Comparison of ENCODE assay signal across 8 mouse cellular contexts in the genomic region with DNA sequence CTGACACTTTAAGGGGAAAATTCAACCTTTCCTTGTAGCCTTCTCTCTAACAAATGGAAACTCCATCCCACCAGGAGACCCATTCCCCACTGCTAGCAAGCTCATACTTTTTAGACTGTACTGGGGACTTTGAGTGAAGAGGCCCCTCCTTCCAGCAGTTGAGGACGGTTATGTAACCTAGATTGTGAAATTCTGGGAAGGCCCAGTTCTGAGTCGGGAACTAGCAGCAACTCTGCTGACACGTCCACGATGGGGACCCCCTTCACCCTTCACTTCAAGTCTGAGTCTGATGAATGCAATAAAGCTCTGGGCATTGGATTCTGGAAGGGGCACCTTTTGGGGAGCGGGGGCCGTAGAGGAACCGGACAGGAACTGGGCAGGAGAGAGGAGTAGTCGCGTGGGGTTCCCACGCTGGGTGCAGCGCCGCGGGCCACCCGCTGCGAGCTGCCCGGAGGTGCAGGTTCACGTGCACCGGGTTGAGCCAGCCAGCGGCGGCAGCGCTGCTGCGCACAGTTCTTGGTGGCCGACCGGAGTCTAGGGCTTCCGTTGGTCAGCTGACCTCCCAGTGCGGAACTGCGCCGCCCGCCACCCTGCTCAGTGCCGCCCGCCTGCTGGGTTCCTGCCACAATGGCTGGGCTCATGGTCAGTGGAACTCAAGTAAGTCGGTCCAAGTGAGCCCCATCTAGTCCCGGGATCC. TPM values are rescaled to one million over a fixed set of nuclear protein-coding genes. Genes with fewer than 3 reads are reported as not detected.
DNase-seq lines count a peak whose midpoint lies in the region; ATAC-seq and TF ChIP-seq lines count a peak whose summit lies in the region.

A gene (plus strand): TSS at position 461 of the 697 bp plus-strand sequence.

- DNase-seq in layer of hippocampus, adult 11-12 months (ENCODE audit: low spot score), result peak; percentile 61
- DNase-seq in layer of hippocampus, adult 9-10 months (ENCODE audit: low spot score), result no peak
- DNase-seq in forebrain, postnatal 0 days, result no peak
- DNase-seq in heart, postnatal 36 days, result peak; percentile 77 to 80
- peak; percentile 21 to 32 for DNase-seq in layer of hippocampus, adult 8-10 months (ENCODE audit: low spot score in 2 of 2)
- peak; percentile 17 to 25 for DNase-seq in thymus, adult 18-20 months

- ATAC-seq in forebrain, postnatal 0 days, result peak; percentile 23; the same call in 1 of the 2 replicates
- peak; percentile 90 for ATAC-seq in lung, embryonic 16.5 days (ENCODE audit: low read depth)

- H3K4me1 ChIP-seq in forebrain, postnatal 0 days (ENCODE audit: insufficient read depth), result peaks cover 4% of the 10 kb centered on the region; the same call in 1 of the 2 replicates
- peaks cover 25% of the 10 kb centered on the region for H3K4me1 ChIP-seq in lung, embryonic 16.5 days (replicated peaks; ENCODE audit: control insufficient read depth, insufficient read depth, low read length)
- 0 out of 2 replicates have a peak, but pooled peaks cover 3% of the 10 kb centered on the region for H3K4me1 ChIP-seq in olfactory bulb, adult 2 months (ENCODE audit: control insufficient read depth, insufficient read depth, low read length)

- TF ChIP-seq CTCF in forebrain, postnatal 0 days (IDR thresholded peaks at IDR 0.05; ENCODE audit: low read depth), result no peak
- no peak for TF ChIP-seq CTCF in olfactory bulb, adult 2 months (IDR thresholded peaks at IDR 0.05; ENCODE audit: insufficient read depth, low read depth, low read length)

- 6% methylated on average over 33 of the region's 33 CpGs for WGBS in forebrain, postnatal 0 days
- 2% methylated on average over 30 of the region's 33 CpGs for WGBS in lung, embryonic 16.5 days
- WGBS in olfactory bulb, adult 2 months, result 2% methylated on average over 33 of the region's 33 CpGs

- H3K27me3 ChIP-seq in forebrain, postnatal 0 days (ENCODE audit: insufficient read depth, low read length), result peaks cover 23% of the 10 kb centered on the region; the same call in 1 of the 2 replicates
- no peaks in the 10 kb centered on the region; the same call in 1 of the 2 replicates for H3K27me3 ChIP-seq in lung, embryonic 16.5 days (ENCODE audit: control insufficient read depth, insufficient read depth, low read depth, low read length)

- H3K27ac ChIP-seq in forebrain, postnatal 0 days (ENCODE audit: low read depth, low read length), result no peak within 1 kb of the TSS
- H3K27ac ChIP-seq in lung, embryonic 16.5 days (ENCODE audit: low read length), result peak within 1 kb of the TSS; percentile 80
- H3K27ac ChIP-seq in olfactory bulb, adult 2 months (ENCODE audit: insufficient read depth, low read depth, low read length), result no peak within 1 kb of the TSS

- intact Hi-C loops in heart, postnatal 36 days (cut with DNase I), result loop anchor here (2.0 kb wide), 1 partner anchor 31 kb away; a partner anchor contains a TSS

- H3K36me3 ChIP-seq in forebrain, postnatal 0 days (ENCODE audit: insufficient read depth), result no peaks in the 10 kb centered on the region
- H3K36me3 ChIP-seq in lung, embryonic 16.5 days (ENCODE audit: control insufficient read depth, insufficient read depth, low read length), result no peaks in the 10 kb centered on the region

- H3K4me3 ChIP-seq in forebrain, postnatal 0 days (ENCODE audit: low read depth, low read length), result 0 out of 2 replicates have a peak within 1 kb of the TSS, but pooled peaks have one; percentile 18
- peak within 1 kb of the TSS; percentile 56 for H3K4me3 ChIP-seq in lung, embryonic 16.5 days (ENCODE audit: low read length)
- H3K4me3 ChIP-seq in olfactory bulb, adult 2 months (ENCODE audit: insufficient read depth, low read depth, low read length), result peak within 1 kb of the TSS; percentile 31

- no peak for TF ChIP-seq POLR2A in olfactory bulb, adult 2 months (IDR thresholded peaks at IDR 0.05; ENCODE audit: insufficient read depth, low read depth, low read length)

- H3K9ac ChIP-seq in forebrain, postnatal 0 days, result no peak within 1 kb of the TSS
- H3K9ac ChIP-seq in lung, embryonic 16.5 days (ENCODE audit: low read length), result peak within 1 kb of the TSS; percentile 77

- H3K9me3 ChIP-seq in forebrain, postnatal 0 days (ENCODE audit: low read length), result no peaks in the 10 kb centered on the region
- H3K9me3 ChIP-seq in lung, embryonic 16.5 days (ENCODE audit: control insufficient read depth, low read length), result no peaks in the 10 kb centered on the region

- peak within 1 kb of the TSS; percentile 48 for H3K4me2 ChIP-seq in forebrain, postnatal 0 days (ENCODE audit: low read depth)
- peak within 1 kb of the TSS; percentile 96 for H3K4me2 ChIP-seq in lung, embryonic 16.5 days (ENCODE audit: low read depth, low read length)

RNA-seq across cellular contexts. Expression of the gene that starts here (rescaled TPM):
- 0.15 TPM in 1 of 2 replicates, not detected in the other for total RNA-seq in forebrain, postnatal 0 days (2014; rRNA removed)
- 0.18 and 0.28 TPM in 2 replicates for polyA plus RNA-seq in forebrain, postnatal 0 days (2015; fragmentation: Nextera tagmentation; extraction: Ambion mirVana)
- total RNA-seq in heart, postnatal 36 days (2021), result 1 to 10 TPM; 1.1 to 1.7 TPM
- total RNA-seq in layer of hippocampus, adult 8-10 months (2022), result 1 to 10 TPM in 3 of 4 experiments, under 1 TPM in 1; 0.59 to 4.9 (median 1.8) TPM
- polyA plus RNA-seq in lung, embryonic 16.5 days (2015; fragmentation: Nextera tagmentation; extraction: Ambion mirVana), result 1.2 and 1.3 TPM in 2 replicates
- not detected in 2 replicates for polyA plus RNA-seq in olfactory bulb, adult 2 months (2012; ENCODE audit: insufficient read depth, insufficient read length, low replicate concordance, missing spikeins)

Comparison
In these comparisons a context has a peak if more than half of its experiments do, and no peak if none do; other contexts are left out.
1. DNase-seq: peak in layer of hippocampus, adult 11-12 months (single experiment), heart, postnatal 36 days (2 of 2), layer of hippocampus, adult 8-10 months (2 of 2) and thymus, adult 18-20 months (2 of 2); none in layer of hippocampus, adult 9-10 months (single experiment) and forebrain, postnatal 0 days (single experiment).
2. Peak in ATAC-seq, H3K4me3 ChIP-seq and H3K4me2 ChIP-seq in forebrain, postnatal 0 days; RNA of the gene not detected or under 1 TPM.
3. Peak in every context shown above with its lines, with median percentiles within 50 percentile points of each other: H3K4me3 ChIP-seq.